Mouse (Mus musculus): ENCODE data around the gene Ankdd1b. TPM values are rescaled to one million over a fixed set of nuclear protein-coding genes. Genes with fewer than 3 reads are reported as not detected.

Ankdd1b gene
- polyA plus RNA-seq, 1 experiment from 2014 or later: 0.11 TPM

DNA sequence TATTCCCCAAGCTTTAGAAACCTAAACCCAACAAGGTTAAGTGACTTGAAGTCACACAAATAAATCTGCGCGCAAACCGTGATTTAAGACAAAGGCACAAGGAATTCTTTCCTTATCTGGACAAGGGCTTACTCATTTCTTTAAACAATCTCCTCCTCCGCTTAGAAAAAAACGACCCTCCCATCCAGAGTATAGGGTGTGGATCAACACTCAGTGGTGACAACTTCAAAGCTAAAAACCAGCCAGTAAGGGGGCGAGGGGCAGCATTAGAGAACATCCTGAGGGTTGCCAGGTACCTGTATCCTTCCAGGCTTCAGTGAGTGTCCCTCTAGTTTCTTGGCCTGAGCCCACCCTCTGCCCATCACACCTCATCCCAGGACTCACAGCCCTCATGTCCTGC is 442 bp downstream of the Ankdd1b start:
- ATAC-seq (ENCODE audit: insufficient number of reproducible peaks, low FRiP score, low TSS enrichment, low read depth) (no peak), DNase-seq (ENCODE audit: low spot score) (no peak)
- Histone ChIP-seq H3K27ac (replicated peaks; ENCODE audit: low read depth, low read length) (no peak overlapping the region), H3K9me3 (ENCODE audit: control insufficient read depth, low read length) (no peaks in the 10 kb centered on the region), H3K36me3 (ENCODE audit: control insufficient read depth, insufficient read depth, low read length) (no peaks in the 10 kb centered on the region), H3K9ac (ENCODE audit: low read length) (no peak overlapping the region), H3K27me3 (ENCODE audit: control insufficient read depth, insufficient read depth, low read length) (no peaks in the 10 kb centered on the region), H3K4me3 (ENCODE audit: low read depth, low read length) (no peak overlapping the region), H3K4me1 (ENCODE audit: control insufficient read depth, insufficient read depth, low read length) (no peaks in the 10 kb centered on the region), H3K4me2 (ENCODE audit: low read depth, severe bottlenecking) (no peak overlapping the region)
- 84% methylated on average over 6 of the region's 6 CpGs for WGBS

DNA sequence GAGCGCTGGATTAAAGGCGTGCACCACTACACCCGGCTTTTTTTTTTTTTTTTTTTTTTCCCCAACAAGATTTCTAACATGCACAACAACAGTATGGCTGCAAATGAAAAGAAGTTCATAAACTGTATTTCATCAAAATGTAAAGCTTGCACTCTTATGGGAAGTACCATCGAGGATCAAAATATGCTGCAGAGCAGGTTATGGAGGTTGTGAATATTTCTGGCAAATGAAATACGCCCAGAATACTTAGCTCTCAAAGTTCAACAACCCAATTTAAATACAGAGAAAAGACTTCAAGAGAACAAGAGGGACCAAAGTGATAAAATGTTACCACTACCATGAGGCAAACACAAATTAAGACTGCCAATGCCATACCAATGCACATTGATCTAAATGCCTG is 2.3 kb downstream of the Ankdd1b start:
- Histone ChIP-seq H3K4me1 (ENCODE audit: control insufficient read depth, insufficient read depth, low read length) (no peaks in the 10 kb centered on the region), H3K27ac (replicated peaks; ENCODE audit: low read depth, low read length) (no peak overlapping the region), H3K27me3 (ENCODE audit: control insufficient read depth, insufficient read depth, low read length) (no peaks in the 10 kb centered on the region), H3K9me3 (ENCODE audit: control insufficient read depth, low read length) (no peaks in the 10 kb centered on the region), H3K4me2 (ENCODE audit: low read depth, severe bottlenecking) (no peak overlapping the region), H3K4me3 (ENCODE audit: low read depth, low read length) (no peak overlapping the region), H3K9ac (ENCODE audit: low read length) (no peak overlapping the region), H3K36me3 (ENCODE audit: control insufficient read depth, insufficient read depth, low read length) (no peaks in the 10 kb centered on the region)
- WGBS: 91% methylated on average over 5 of the region's 5 CpGs
- no peak for DNase-seq (ENCODE audit: low spot score)
- no peak for ATAC-seq (ENCODE audit: insufficient number of reproducible peaks, low FRiP score, low TSS enrichment, low read depth)

DNA sequence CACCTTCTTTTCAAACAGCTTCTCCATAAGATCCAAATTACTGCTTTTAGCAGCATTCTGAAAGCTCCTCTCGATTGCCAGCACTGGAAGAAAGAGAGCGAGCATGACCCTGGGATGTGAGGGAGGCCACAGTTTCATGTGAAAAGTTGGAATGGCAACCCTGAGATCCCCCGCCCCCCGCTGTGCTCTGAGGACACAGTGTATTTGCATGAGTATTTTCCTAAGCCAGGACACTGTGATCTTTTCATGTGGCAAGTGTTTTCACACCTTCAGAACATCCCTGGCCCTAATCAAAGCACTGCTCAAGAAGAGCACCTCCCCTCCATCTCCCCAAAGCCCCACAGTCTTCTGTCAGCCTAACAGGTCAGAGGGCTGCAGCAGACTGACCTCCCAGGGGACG is 5.7 kb downstream of the Ankdd1b start:
- no peak for ATAC-seq (ENCODE audit: insufficient number of reproducible peaks, low FRiP score, low TSS enrichment, low read depth)
- 34% methylated on average over 5 of the region's 5 CpGs for WGBS

DNA sequence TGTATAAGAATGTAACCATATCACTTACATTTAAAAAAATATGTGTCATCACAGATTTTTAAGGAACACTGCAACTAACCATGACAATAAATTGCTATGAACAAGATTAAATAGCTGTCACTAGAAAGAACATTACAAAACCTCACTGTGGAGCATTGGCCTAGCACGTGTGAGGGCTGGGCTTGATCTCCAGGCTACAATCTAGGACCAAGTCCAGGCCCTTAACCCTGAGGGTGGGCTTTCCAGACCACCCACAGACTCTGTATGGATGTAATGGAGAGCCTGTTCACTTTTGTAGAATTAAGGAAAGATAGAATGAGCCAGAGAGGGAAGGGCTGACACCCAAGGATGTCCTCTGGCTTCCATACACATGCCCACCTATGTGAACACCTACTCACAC is 8.4 kb downstream of the Ankdd1b start:
- Histone ChIP-seq H3K4me1 (ENCODE audit: control insufficient read depth, insufficient read depth, low read length) (no peaks in the 10 kb centered on the region), H3K36me3 (ENCODE audit: control insufficient read depth, insufficient read depth, low read length) (no peaks in the 10 kb centered on the region), H3K4me2 (ENCODE audit: low read depth, severe bottlenecking) (no peak overlapping the region), H3K27ac (replicated peaks; ENCODE audit: low read depth, low read length) (no peak overlapping the region), H3K9ac (ENCODE audit: low read length) (no peak overlapping the region), H3K4me3 (ENCODE audit: low read depth, low read length) (no peak overlapping the region), H3K27me3 (ENCODE audit: control insufficient read depth, insufficient read depth, low read length) (no peaks in the 10 kb centered on the region), H3K9me3 (ENCODE audit: control insufficient read depth, low read length) (no peaks in the 10 kb centered on the region)
- ATAC-seq (ENCODE audit: insufficient number of reproducible peaks, low FRiP score, low TSS enrichment, low read depth): no peak
- DNase-seq (ENCODE audit: low spot score): no peak
- 54% methylated on average over 1 of the region's 1 CpGs for WGBS

More for the DNA sequence above, 5.7 kb downstream of the Ankdd1b start:
- Histone ChIP-seq H3K27ac (replicated peaks; ENCODE audit: low read depth, low read length) (no peak overlapping the region), H3K9ac (ENCODE audit: low read length) (no peak overlapping the region), H3K4me2 (ENCODE audit: low read depth, severe bottlenecking) (no peak overlapping the region), H3K36me3 (ENCODE audit: control insufficient read depth, insufficient read depth, low read length) (no peaks in the 10 kb centered on the region), H3K27me3 (ENCODE audit: control insufficient read depth, insufficient read depth, low read length) (no peaks in the 10 kb centered on the region), H3K4me3 (ENCODE audit: low read depth, low read length) (no peak overlapping the region), H3K9me3 (ENCODE audit: control insufficient read depth, low read length) (no peaks in the 10 kb centered on the region), H3K4me1 (ENCODE audit: control insufficient read depth, insufficient read depth, low read length) (no peaks in the 10 kb centered on the region)
- no peak for DNase-seq (ENCODE audit: low spot score)

DNA sequence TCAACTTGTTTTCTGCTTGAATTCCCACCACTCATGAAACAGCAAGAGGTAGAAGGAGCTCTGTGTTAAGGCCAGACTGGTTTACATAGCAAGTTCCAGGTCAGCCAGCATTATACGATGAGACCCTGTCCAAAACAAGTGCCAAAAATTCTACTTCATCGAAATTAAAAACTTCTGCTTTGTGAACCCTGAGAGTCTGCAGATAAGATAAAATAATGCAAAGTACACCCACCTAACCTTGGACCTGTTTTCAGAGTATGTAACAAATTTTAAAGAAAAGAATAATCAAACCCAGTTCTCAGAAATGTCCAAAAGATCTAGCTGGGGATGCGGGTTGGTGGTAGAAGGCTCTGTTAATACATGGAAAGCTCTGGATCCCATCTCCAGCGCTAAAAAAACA is 12.4 kb downstream of the Ankdd1b start:
- Histone ChIP-seq H3K4me3 (ENCODE audit: low read depth, low read length) (no peak overlapping the region), H3K36me3 (ENCODE audit: control insufficient read depth, insufficient read depth, low read length) (no peaks in the 10 kb centered on the region), H3K9ac (ENCODE audit: low read length) (no peak overlapping the region), H3K4me2 (ENCODE audit: low read depth, severe bottlenecking) (no peak overlapping the region), H3K27me3 (ENCODE audit: control insufficient read depth, insufficient read depth, low read length) (no peaks in the 10 kb centered on the region), H3K9me3 (ENCODE audit: control insufficient read depth, low read length) (no peaks in the 10 kb centered on the region), H3K4me1 (ENCODE audit: control insufficient read depth, insufficient read depth, low read length) (no peaks in the 10 kb centered on the region), H3K27ac (replicated peaks; ENCODE audit: low read depth, low read length) (no peak overlapping the region)
- ATAC-seq (ENCODE audit: insufficient number of reproducible peaks, low FRiP score, low TSS enrichment, low read depth) (no peak), DNase-seq (ENCODE audit: low spot score) (no peak)
- 77% methylated on average over 4 of the region's 4 CpGs for WGBS

DNA sequence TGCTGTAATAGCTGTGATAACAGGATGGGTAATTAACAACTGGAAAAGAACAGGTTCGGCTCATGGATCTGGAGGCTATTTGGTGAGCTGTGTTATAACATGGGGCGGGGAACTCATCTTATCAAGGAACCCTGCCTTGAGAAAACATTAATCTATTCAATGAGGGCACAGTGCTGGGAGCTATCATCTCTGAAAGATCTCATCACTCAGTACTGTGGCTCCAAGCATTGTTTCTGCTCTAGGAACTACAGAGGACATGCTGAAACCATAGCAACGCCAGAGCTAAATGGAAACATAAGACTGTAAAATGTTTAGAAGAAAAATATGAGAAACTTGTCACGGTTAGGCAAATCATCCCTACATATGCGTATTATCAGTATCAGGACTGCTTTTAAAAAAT is 13.0 kb downstream of the Ankdd1b start:
- H3K27ac ChIP-seq (replicated peaks; ENCODE audit: low read depth, low read length): no peak overlapping the region
- H3K36me3 ChIP-seq (ENCODE audit: control insufficient read depth, insufficient read depth, low read length): no peaks in the 10 kb centered on the region
- no peak overlapping the region for H3K4me2 ChIP-seq (ENCODE audit: low read depth, severe bottlenecking)
- no peaks in the 10 kb centered on the region for H3K9me3 ChIP-seq (ENCODE audit: control insufficient read depth, low read length)
- no peak overlapping the region for H3K9ac ChIP-seq (ENCODE audit: low read length)
- WGBS: 88% methylated on average over 5 of the region's 5 CpGs
- H3K4me1 ChIP-seq (ENCODE audit: control insufficient read depth, insufficient read depth, low read length): no peaks in the 10 kb centered on the region
- ATAC-seq (ENCODE audit: insufficient number of reproducible peaks, low FRiP score, low TSS enrichment, low read depth): no peak
- no peak for DNase-seq (ENCODE audit: low spot score)
- H3K27me3 ChIP-seq (ENCODE audit: control insufficient read depth, insufficient read depth, low read length): no peaks in the 10 kb centered on the region
- no peak overlapping the region for H3K4me3 ChIP-seq (ENCODE audit: low read depth, low read length)

DNA sequence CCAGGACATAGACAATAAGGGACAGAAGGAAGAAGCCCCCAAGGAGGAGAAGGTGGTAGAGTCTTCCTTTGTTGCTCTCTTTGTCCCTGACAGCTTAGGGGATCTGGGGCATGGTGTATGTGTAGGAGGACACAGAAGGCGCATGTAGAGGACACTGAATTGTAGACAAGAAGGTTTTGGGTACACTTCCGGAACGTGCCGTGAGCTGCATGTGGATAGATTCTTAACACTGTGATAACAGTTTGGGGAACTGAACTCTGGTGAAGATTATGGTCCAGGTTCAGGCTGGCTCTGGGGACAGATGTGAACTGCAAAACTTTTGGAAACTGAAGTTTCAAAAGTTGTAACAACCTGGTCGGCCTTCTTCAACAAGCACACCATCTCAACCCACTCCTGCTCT is 13.4 kb downstream of the Ankdd1b start:
- DNase-seq (ENCODE audit: low spot score): no peak
- Histone ChIP-seq H3K9ac (ENCODE audit: low read length) (no peak overlapping the region), H3K4me1 (ENCODE audit: control insufficient read depth, insufficient read depth, low read length) (no peaks in the 10 kb centered on the region), H3K4me2 (ENCODE audit: low read depth, severe bottlenecking) (no peak overlapping the region), H3K9me3 (ENCODE audit: control insufficient read depth, low read length) (no peaks in the 10 kb centered on the region), H3K27me3 (ENCODE audit: control insufficient read depth, insufficient read depth, low read length) (no peaks in the 10 kb centered on the region), H3K27ac (replicated peaks; ENCODE audit: low read depth, low read length) (no peak overlapping the region), H3K36me3 (ENCODE audit: control insufficient read depth, insufficient read depth, low read length) (no peaks in the 10 kb centered on the region), H3K4me3 (ENCODE audit: low read depth, low read length) (no peak overlapping the region)
- 92% methylated on average over 5 of the region's 5 CpGs for WGBS
- no peak for ATAC-seq (ENCODE audit: insufficient number of reproducible peaks, low FRiP score, low TSS enrichment, low read depth)

DNA sequence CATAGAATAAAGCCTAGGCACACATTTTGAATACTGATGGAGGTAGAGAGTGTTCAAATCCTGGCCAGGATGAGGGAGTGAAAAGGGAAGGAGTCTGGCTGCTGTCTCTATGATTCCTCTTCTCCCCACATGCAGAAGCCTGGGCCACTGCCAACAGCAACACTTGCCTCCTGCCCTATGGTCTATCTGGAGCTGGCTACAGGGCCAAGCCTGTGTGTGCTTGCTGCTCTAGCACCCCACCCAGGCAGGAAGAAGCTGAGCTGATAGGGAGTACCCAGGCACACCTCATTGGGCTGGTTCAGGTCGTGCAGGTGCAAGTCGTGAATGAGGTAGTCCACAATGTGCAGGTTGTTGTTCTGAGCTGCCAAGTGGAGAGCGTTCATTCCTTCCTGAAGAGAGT is 16.7 kb downstream of the Ankdd1b start:
- Histone ChIP-seq H3K36me3 (ENCODE audit: control insufficient read depth, insufficient read depth, low read length) (no peaks in the 10 kb centered on the region), H3K4me2 (ENCODE audit: low read depth, severe bottlenecking) (no peak overlapping the region), H3K4me3 (ENCODE audit: low read depth, low read length) (no peak overlapping the region), H3K9ac (ENCODE audit: low read length) (no peak overlapping the region), H3K27me3 (ENCODE audit: control insufficient read depth, insufficient read depth, low read length) (no peaks in the 10 kb centered on the region), H3K9me3 (ENCODE audit: control insufficient read depth, low read length) (no peaks in the 10 kb centered on the region), H3K27ac (replicated peaks; ENCODE audit: low read depth, low read length) (no peak overlapping the region), H3K4me1 (ENCODE audit: control insufficient read depth, insufficient read depth, low read length) (no peaks in the 10 kb centered on the region)
- ATAC-seq (ENCODE audit: insufficient number of reproducible peaks, low FRiP score, low TSS enrichment, low read depth) (no peak), DNase-seq (ENCODE audit: low spot score) (no peak)
- WGBS: 67% methylated on average over 3 of the region's 3 CpGs

DNA sequence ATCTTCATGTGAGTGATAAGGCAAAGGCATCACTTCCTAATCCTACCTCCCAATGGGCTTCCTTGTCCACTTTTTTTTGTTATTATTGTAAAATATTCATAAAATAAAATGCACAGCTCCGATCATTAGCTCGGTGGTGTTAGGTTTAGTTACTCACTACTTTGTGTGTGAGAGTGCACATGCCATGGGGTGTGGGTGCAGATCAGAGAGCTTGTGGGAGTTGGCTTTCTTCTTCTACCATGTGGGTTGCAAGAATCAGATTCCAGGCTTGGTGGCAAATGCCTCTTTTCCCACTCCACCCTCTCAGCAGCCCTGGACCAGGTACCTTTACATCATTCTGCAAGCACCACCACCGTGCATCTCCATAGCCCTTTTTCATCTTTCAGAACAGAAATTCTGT is 18.4 kb downstream of the Ankdd1b start:
- H3K9me3 ChIP-seq (ENCODE audit: control insufficient read depth, low read length): no peaks in the 10 kb centered on the region
- no peak overlapping the region for H3K27ac ChIP-seq (replicated peaks; ENCODE audit: low read depth, low read length)
- H3K27me3 ChIP-seq (ENCODE audit: control insufficient read depth, insufficient read depth, low read length): no peaks in the 10 kb centered on the region
- H3K4me1 ChIP-seq (ENCODE audit: control insufficient read depth, insufficient read depth, low read length): no peaks in the 10 kb centered on the region
- ATAC-seq (ENCODE audit: insufficient number of reproducible peaks, low FRiP score, low TSS enrichment, low read depth) (no peak), DNase-seq (ENCODE audit: low spot score) (no peak)
- no peaks in the 10 kb centered on the region for H3K36me3 ChIP-seq (ENCODE audit: control insufficient read depth, insufficient read depth, low read length)
- no peak overlapping the region for H3K4me3 ChIP-seq (ENCODE audit: low read depth, low read length)
- no peak overlapping the region for H3K4me2 ChIP-seq (ENCODE audit: low read depth, severe bottlenecking)
- 91% methylated on average over 3 of the region's 3 CpGs for WGBS
- no peak overlapping the region for H3K9ac ChIP-seq (ENCODE audit: low read length)
